Mouse (Mus musculus) embryonic facial prominence, embryonic 14.5 days (tissue): ENCODE results near the gene Akap13. TPM values are rescaled to one million over a fixed set of nuclear protein-coding genes. Genes with fewer than 3 reads are reported as not detected.

Source experiments
- ATAC-seq: fragments of 200-750 bp; cut with Nextera tagmentation; 2 replicates; pipeline ENCODE4 v1.8.0; 2017; ENCODE audit warnings: low read depth, moderate number of reproducible peaks, moderate TSS enrichment
- DNase-seq: peaks from one replicate; pipeline ENCODE4 v3.0.0-alpha.2; 2015; ENCODE audit warnings: low spot score
- H3K27ac ChIP-seq: fragments of 300-500 bp; sonication (generic); replicated peaks from 2 replicates; pipeline ENCODE4 v1.5.1; 2014; ENCODE audit warnings: low read depth, mild to moderate bottlenecking, low read length, moderate library complexity
- H3K27me3 ChIP-seq: fragments of 300-500 bp; sonication (generic); replicated peaks from 2 replicates; pipeline ENCODE4 v1.6.1; 2014; ENCODE audit warnings: low read length; ENCODE audit not compliant: control insufficient read depth, insufficient read depth
- H3K36me3 ChIP-seq: fragments of 300-500 bp; sonication (generic); 2 replicates; pipeline ENCODE4 v1.6.1; 2014; ENCODE audit warnings: low read length, mixed read lengths; ENCODE audit not compliant: control insufficient read depth, insufficient read depth
- H3K4me1 ChIP-seq: fragments of 300-500 bp; sonication (generic); 2 replicates; pipeline ENCODE4 v1.6.1; 2014; ENCODE audit warnings: antibody characterized with exemption, low read length; ENCODE audit not compliant: control insufficient read depth, insufficient read depth
- H3K4me2 ChIP-seq: fragments of 300-500 bp; sonication (generic); 2 replicates; pipeline ENCODE4 v1.6.1; 2014; ENCODE audit warnings: low read depth, mild to moderate bottlenecking, low read length, moderate library complexity, mixed read lengths
- H3K4me3 ChIP-seq: fragments of 300-500 bp; sonication (generic); 2 replicates; pipeline ENCODE4 v1.5.1; 2014; ENCODE audit warnings: low read depth, mild to moderate bottlenecking, low read length
- H3K9ac ChIP-seq: fragments of 300-500 bp; sonication (generic); 2 replicates; pipeline ENCODE4 v1.6.1; 2014; ENCODE audit warnings: low read depth, mild to moderate bottlenecking, low read length, moderate library complexity, mixed read lengths
- H3K9me3 ChIP-seq: fragments of 300-500 bp; sonication (generic); 2 replicates; pipeline ENCODE4 v1.6.1; 2016; ENCODE audit warnings: low read length; ENCODE audit not compliant: control insufficient read depth
- WGBS: fragments of 180-500 bp; shearing (Covaris S2); extraction: QIAGEN DNeasy Blood & Tissue Kit; methylation state at CpG from one replicate; pipeline ENCODE4 v1.1.7; 2014; 5-methylcytosine and 5-hydroxymethylcytosine counted together
- microRNA-seq: library from miRNA; unstranded; fragments of <30 nt; microRNA quantifications from one replicate; pipeline ENCODE4, GENCODE M21; 2016; ENCODE audit warnings: borderline number of aligned reads
- polyA plus RNA-seq: library from polyadenylated mRNA; unstranded; fragments of >200 nt; fragmentation: Nextera tagmentation; extraction: Ambion mirVana; gene quantifications from 2 replicates; pipeline ENCODE4 v1.2.1, GENCODE M21; 2014

Gene Akap13
- polyA plus RNA-seq, 1 experiment from 2014 or later: 57.3 TPM

GRCm38 (mm10) chr7:75795106-75795505 is 339.8 kb downstream of the Akap13 start:
- Histone ChIP-seq H3K4me2 (no peak overlapping the region), H3K4me3 (no peak overlapping the region), H3K9ac (no peak overlapping the region), H3K36me3 (no peaks in the 10 kb centered on the region), H3K4me1 (no peaks in the 10 kb centered on the region), H3K9me3 (no peaks in the 10 kb centered on the region), H3K27me3 (no peaks in the 10 kb centered on the region), H3K27ac (no peak overlapping the region)
- 85% methylated on average over 8 of the region's 8 CpGs for WGBS
- ATAC-seq (no peak), DNase-seq (no peak)

DNA sequence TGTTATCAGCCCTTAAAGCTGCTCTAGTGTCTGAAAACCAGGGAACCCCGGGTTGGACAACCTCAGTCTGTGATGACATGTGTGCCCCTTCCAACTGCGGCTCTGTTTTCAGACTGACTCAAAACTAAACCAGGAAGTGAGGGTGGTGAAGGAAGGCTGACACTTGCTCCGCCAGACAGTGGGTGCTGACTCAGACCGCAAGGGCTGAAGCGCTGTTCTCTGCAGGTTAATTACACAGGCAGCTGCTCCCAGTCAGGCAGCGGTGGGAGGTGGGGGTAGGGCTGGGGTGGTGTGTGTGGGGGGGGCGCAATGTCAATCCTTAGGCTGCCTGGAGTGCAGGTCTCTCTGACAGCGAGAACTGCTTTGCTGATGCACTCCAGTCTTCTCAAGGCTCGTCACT is 341.1 kb downstream of the Akap13 start:
- H3K9ac ChIP-seq: no peak overlapping the region
- no peaks in the 10 kb centered on the region for H3K27me3 ChIP-seq
- H3K9me3 ChIP-seq: no peaks in the 10 kb centered on the region
- no peak overlapping the region for H3K27ac ChIP-seq
- H3K36me3 ChIP-seq: no peaks in the 10 kb centered on the region
- 22% methylated on average over 8 of the region's 9 CpGs for WGBS
- no peak overlapping the region for H3K4me3 ChIP-seq
- ATAC-seq (peak; percentile 67; the same call in 1 of the 2 replicates), DNase-seq (peak; percentile 44)
- H3K4me2 ChIP-seq: no peak overlapping the region
- H3K4me1 ChIP-seq: no peaks in the 10 kb centered on the region

GRCm38 (mm10) chr7:75800530-75800929 is 345.2 kb downstream of the Akap13 start:
- DNase-seq (no peak), ATAC-seq (no peak)
- H3K36me3 ChIP-seq: no peaks in the 10 kb centered on the region
- no peaks in the 10 kb centered on the region for H3K27me3 ChIP-seq
- H3K4me1 ChIP-seq: no peaks in the 10 kb centered on the region
- H3K4me2 ChIP-seq: no peak overlapping the region
- H3K4me3 ChIP-seq: no peak overlapping the region
- no peaks in the 10 kb centered on the region for H3K9me3 ChIP-seq
- 72% methylated on average over 4 of the region's 4 CpGs for WGBS
- H3K27ac ChIP-seq: no peak overlapping the region
- H3K9ac ChIP-seq: no peak overlapping the region

DNA sequence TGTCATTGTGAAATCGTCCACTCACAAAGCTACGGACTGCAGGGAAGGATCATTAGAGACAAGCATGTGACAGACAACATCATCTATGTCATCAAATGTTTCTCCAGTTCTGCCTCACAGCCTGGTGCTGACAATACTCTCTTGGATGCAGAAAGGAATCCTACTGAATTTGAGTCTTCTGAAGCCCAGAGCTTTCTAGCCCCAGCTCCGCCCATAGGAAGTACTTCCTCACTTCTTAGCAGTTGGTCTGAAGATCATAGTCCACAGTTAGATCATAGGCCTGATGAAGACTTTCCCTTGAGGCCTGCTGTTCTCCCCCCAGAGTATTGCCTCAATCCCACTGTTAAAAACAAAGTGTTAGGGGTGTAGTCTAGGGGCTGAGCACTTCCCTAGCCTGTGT is 345.7 kb downstream of the Akap13 start:
- Histone ChIP-seq H3K36me3 (no peaks in the 10 kb centered on the region), H3K27ac (no peak overlapping the region), H3K4me1 (no peaks in the 10 kb centered on the region), H3K4me2 (no peak overlapping the region), H3K9me3 (no peaks in the 10 kb centered on the region), H3K27me3 (no peaks in the 10 kb centered on the region), H3K4me3 (no peak overlapping the region), H3K9ac (no peak overlapping the region)
- DNase-seq (no peak), ATAC-seq (no peak)
- 88% methylated on average over 3 of the region's 3 CpGs for WGBS

- Histone ChIP-seq H3K9me3 (no peaks in the 10 kb centered on the region), H3K27me3 (no peaks in the 10 kb centered on the region), H3K4me2 (no peak overlapping the region), H3K9ac (no peak overlapping the region), H3K36me3 (no peaks in the 10 kb centered on the region), H3K4me1 (peaks cover 6% of the 10 kb centered on the region), H3K4me3 (no peak overlapping the region), H3K27ac (no peak overlapping the region)
- WGBS: 89% methylated on average over 5 of the region's 5 CpGs
- no peak for DNase-seq
- no peak for ATAC-seq
These were observed 346.5 kb downstream of the Akap13 start for GRCm38 (mm10) chr7:75801621-75802358.

GRCm38 (mm10) chr7:75802887-75803286 is 347.6 kb downstream of the Akap13 start:
- 75% methylated on average over 3 of the region's 3 CpGs for WGBS
- H3K36me3 ChIP-seq: no peaks in the 10 kb centered on the region
- ATAC-seq: no peak
- H3K9ac ChIP-seq: no peak overlapping the region
- DNase-seq: no peak
- no peak overlapping the region for H3K27ac ChIP-seq
- H3K4me3 ChIP-seq: no peak overlapping the region
- no peaks in the 10 kb centered on the region for H3K9me3 ChIP-seq
- no peak overlapping the region for H3K4me2 ChIP-seq
- peaks cover 6% of the 10 kb centered on the region for H3K4me1 ChIP-seq
- no peaks in the 10 kb centered on the region for H3K27me3 ChIP-seq

Small RNA genes lying within 50 kb of the gene (microRNA-seq; reads per million reads assigned to microRNA genes)
- not detected for gene Gm23251

Other genes with a start within 250 kb of the Akap13 start
- gene Sv2b, start 146.3 kb upstream of the Akap13 start, polyA plus RNA-seq: 2.7 and 2.9 TPM in 2 replicates